Mouse (Mus musculus) liver (tissue): Measurements from ENCODE around the gene Strbp.
"Not testable (repeated sequence)": the region's sequence is repeated elsewhere in the genome, so short reads cannot be mapped to it uniquely, and the experiment has no call there.

ENCODE experiments used
- DNase-seq: peaks from one replicate; pipeline ENCODE4 v3.0.0-alpha.2; 2020; ENCODE audit warnings: mixed read lengths

The Strbp gene

GRCm38 (mm10) chr2:37518561-37519285 lies 184.9 kb downstream of the Strbp start:
- no peak for DNase-seq

- DNase-seq = no peak
Observed at GRCm38 (mm10) chr2:37516922-37517462, 186.7 kb downstream of the Strbp start.

GRCm38 (mm10) chr2:37516030-37516710 lies 187.5 kb downstream of the Strbp start, which contains the start of gene Gpr21:
Gene Gpr21 (plus strand): TSS chr2:37516332.
- peak; percentile 18 for DNase-seq

GRCm38 (mm10) chr2:37511134-37511901 lies 192.3 kb downstream of the Strbp start:
- no peak for DNase-seq

GRCm38 (mm10) chr2:37505856-37506255 lies 197.8 kb downstream of the Strbp start:
- not testable (repeated sequence) for DNase-seq

GRCm38 (mm10) chr2:37497321-37497720 lies 206.3 kb downstream of the Strbp start:
- no peak for DNase-seq

GRCm38 (mm10) chr2:37488956-37489355 lies 214.7 kb downstream of the Strbp start:
- DNase-seq = no peak

- DNase-seq = no peak
Observed at GRCm38 (mm10) chr2:37486408-37486807, 217.3 kb downstream of the Strbp start.

- DNase-seq = peak; percentile 25
Observed at GRCm38 (mm10) chr2:37485370-37485769, 218.3 kb downstream of the Strbp start.

- DNase-seq = no peak
Observed at GRCm38 (mm10) chr2:37484165-37484564, 219.5 kb downstream of the Strbp start.

- no peak for DNase-seq
Observed at GRCm38 (mm10) chr2:37480039-37480438, 223.6 kb downstream of the Strbp start.

- no peak for DNase-seq
Observed at GRCm38 (mm10) chr2:37479559-37479958, 224.1 kb downstream of the Strbp start.

- no peak for DNase-seq
Observed at GRCm38 (mm10) chr2:37466266-37466665, 237.4 kb downstream of the Strbp start.

- DNase-seq = no peak
Observed at GRCm38 (mm10) chr2:37460707-37461106, 243.0 kb downstream of the Strbp start.

GRCm38 (mm10) chr2:37452376-37452760 lies 251.3 kb downstream of the Strbp start:
- DNase-seq = no peak

GRCm38 (mm10) chr2:37451667-37452375 lies 251.8 kb downstream of the Strbp start:
- DNase-seq = peak; percentile 96

- peak; percentile 96 for DNase-seq
Observed at GRCm38 (mm10) chr2:37442611-37443591, 260.8 kb downstream of the Strbp start, which contains the start of the genes Zbtb26, Zbtb6 and Rabgap1. Gene Zbtb26 (minus strand): TSS chr2:37443135. Gene Zbtb6 (minus strand): TSS chr2:37443171. Gene Rabgap1 (plus strand): TSS chr2:37443279.
